Mouse (Mus musculus) neural tube, embryonic 15.5 days (tissue): ENCODE results near the gene Npas2. TPM values are rescaled to one million over a fixed set of nuclear protein-coding genes. Genes with fewer than 3 reads are reported as not detected.

ENCODE experiments used
- ATAC-seq: fragments of 200-750 bp; cut with Nextera tagmentation; 2 replicates; pipeline ENCODE4 v1.8.0; 2017; ENCODE audit warnings: mild to moderate bottlenecking, moderate TSS enrichment, moderate library complexity; ENCODE audit not compliant: low FRiP score
- H3K27ac ChIP-seq: fragments of 300-500 bp; sonication (generic); replicated peaks from 2 replicates; pipeline ENCODE4 v1.5.1; 2015; ENCODE audit warnings: mild to moderate bottlenecking, inconsistent platforms
- H3K27me3 ChIP-seq: fragments of 300-500 bp; sonication (generic); replicated peaks from 2 replicates; pipeline ENCODE4 v1.6.1; 2015; ENCODE audit warnings: inconsistent platforms
- H3K36me3 ChIP-seq: fragments of 300-500 bp; sonication (generic); 2 replicates; pipeline ENCODE4 v1.6.1; 2015; ENCODE audit warnings: inconsistent platforms
- H3K4me1 ChIP-seq: fragments of 300-500 bp; sonication (generic); 2 replicates; pipeline ENCODE4 v1.6.1; 2015; ENCODE audit warnings: inconsistent platforms
- H3K4me2 ChIP-seq: fragments of 300-500 bp; sonication (generic); 2 replicates; pipeline ENCODE4 v1.6.1; 2015; ENCODE audit warnings: inconsistent platforms, mild to moderate bottlenecking, moderate library complexity
- H3K4me3 ChIP-seq: fragments of 300-500 bp; sonication (generic); replicated peaks from 2 replicates; pipeline ENCODE4 v1.5.1; 2015; ENCODE audit warnings: mild to moderate bottlenecking, inconsistent platforms
- H3K9ac ChIP-seq: fragments of 300-500 bp; sonication (generic); replicated peaks from 2 replicates; pipeline ENCODE4 v1.6.1; 2015; ENCODE audit warnings: mild to moderate bottlenecking, inconsistent platforms
- H3K9me3 ChIP-seq: fragments of 300-500 bp; sonication (generic); replicated peaks from 2 replicates; pipeline ENCODE4 v1.6.1; 2016; ENCODE audit warnings: inconsistent platforms
- WGBS: fragments of 180-500 bp; shearing (Covaris S2); methylation state at CpG from one replicate; pipeline ENCODE4 v1.1.7; 2015; ENCODE audit warnings: mixed read lengths; 5-methylcytosine and 5-hydroxymethylcytosine counted together
- polyA plus RNA-seq: library from polyadenylated mRNA; unstranded; fragments of >200 nt; fragmentation: Nextera tagmentation; extraction: Ambion mirVana; gene quantifications from 2 replicates; pipeline ENCODE4 v1.2.1, GENCODE M21; 2015

Gene Npas2
- polyA plus RNA-seq, 1 experiment from 2014 or later = 1.2 TPM

DNA sequence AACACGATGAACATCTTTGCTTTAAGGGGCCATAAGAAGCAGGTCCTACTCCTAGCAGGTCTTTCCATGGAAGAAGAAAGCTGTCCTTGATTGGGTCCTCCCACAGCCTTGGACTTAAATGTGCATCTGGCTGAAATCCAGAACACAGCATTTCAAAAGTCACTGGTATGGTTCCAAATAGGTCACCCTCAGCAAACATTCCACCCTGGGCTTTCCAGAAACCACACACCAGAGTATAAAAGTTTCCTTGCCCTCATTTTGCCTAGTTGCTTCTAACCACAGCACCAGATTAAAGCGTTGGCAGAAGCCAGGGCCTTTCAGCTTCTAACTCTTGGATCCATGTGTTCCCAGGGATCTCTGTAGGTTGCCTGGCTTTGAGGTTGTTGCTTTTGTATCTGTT is 124.4 kb downstream of the Npas2 start:
- Histone ChIP-seq H3K4me3 (no peak overlapping the region), H3K27ac (no peak overlapping the region), H3K4me2 (no peak overlapping the region), H3K9me3 (no peaks in the 10 kb centered on the region), H3K9ac (no peak overlapping the region), H3K27me3 (no peaks in the 10 kb centered on the region), H3K36me3 (no peaks in the 10 kb centered on the region), H3K4me1 (peaks cover 9% of the 10 kb centered on the region)
- 86% methylated on average over 2 of the region's 2 CpGs for WGBS
- no peak for ATAC-seq

DNA sequence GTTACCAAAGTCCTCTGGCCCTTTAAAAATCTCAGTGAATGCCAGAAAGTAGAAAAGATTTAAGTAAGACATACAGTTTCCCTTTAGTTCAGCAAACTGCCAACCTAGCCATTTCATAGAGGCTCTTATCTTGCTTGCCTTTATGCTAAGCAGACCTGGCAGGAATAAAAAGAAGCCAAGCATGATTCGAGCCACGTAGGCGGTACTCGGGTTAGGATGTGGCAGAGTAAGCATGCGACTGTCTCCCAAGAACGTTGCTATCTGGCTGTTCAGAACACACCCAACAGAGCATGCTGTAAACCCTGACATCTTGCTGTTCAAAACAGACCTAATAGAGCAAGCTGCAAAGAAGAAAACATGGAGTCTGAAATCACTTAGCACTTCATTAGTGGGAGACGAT is 125.3 kb downstream of the Npas2 start:
- H3K4me3 ChIP-seq = no peak overlapping the region
- no peak overlapping the region for H3K4me2 ChIP-seq
- ATAC-seq = no peak
- H3K27me3 ChIP-seq = no peaks in the 10 kb centered on the region
- H3K9me3 ChIP-seq = no peaks in the 10 kb centered on the region
- H3K27ac ChIP-seq = no peak overlapping the region
- no peak overlapping the region for H3K9ac ChIP-seq
- H3K4me1 ChIP-seq = peaks cover 5% of the 10 kb centered on the region
- 75% methylated on average over 7 of the region's 7 CpGs for WGBS
- no peaks in the 10 kb centered on the region for H3K36me3 ChIP-seq

DNA sequence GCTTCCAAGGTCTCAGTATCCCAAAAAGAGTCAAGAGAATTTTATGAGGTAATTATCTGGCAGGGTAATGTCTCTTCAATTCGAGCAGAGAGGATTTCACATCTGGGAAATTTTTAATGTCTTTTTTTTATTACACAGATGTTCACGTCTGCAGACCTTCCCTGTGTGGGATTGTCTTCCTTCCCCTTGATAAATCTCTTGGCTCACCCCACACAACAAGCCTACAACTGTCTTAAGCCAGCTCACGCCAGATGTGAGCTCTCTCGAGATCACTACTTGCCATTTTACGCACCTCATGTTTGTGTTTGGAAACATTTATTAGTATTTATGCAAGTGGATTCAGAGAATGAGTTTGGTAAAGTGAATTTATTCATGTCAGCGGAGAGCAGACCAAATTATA is 128.4 kb downstream of the Npas2 start:
- Histone ChIP-seq H3K4me1 (peaks cover 5% of the 10 kb centered on the region), H3K4me3 (no peak overlapping the region), H3K4me2 (no peak overlapping the region), H3K9ac (no peak overlapping the region), H3K9me3 (no peaks in the 10 kb centered on the region), H3K27me3 (no peaks in the 10 kb centered on the region), H3K36me3 (no peaks in the 10 kb centered on the region), H3K27ac (no peak overlapping the region)
- ATAC-seq = peak; percentile 59; the same call in 1 of the 2 replicates
- 43% methylated on average over 6 of the region's 6 CpGs for WGBS

DNA sequence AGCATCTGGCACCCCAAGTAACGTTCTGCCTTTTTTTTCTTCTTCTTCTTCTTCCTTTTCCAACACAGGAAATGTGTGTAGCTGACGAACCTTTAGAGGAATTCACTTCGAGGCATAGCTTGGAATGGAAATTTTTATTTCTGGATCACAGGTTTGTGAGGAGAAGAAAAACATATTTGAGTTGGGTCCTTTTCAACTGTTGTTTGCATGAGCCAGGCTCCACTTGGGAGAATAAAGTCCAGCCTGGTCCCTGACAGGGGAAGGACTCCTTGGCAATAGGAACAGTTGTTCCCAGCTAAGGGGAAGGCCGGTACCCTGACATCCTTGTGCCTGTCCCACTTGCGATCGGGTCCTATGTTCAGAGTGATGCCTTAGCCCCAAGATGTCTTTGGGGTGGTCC is 131.7 kb downstream of the Npas2 start:
- ATAC-seq = no peak
- Histone ChIP-seq H3K9ac (no peak overlapping the region), H3K36me3 (no peaks in the 10 kb centered on the region), H3K27ac (no peak overlapping the region), H3K4me1 (peaks cover 14% of the 10 kb centered on the region), H3K27me3 (no peaks in the 10 kb centered on the region), H3K9me3 (no peaks in the 10 kb centered on the region), H3K4me3 (no peak overlapping the region), H3K4me2 (no peak overlapping the region)
- 93% methylated on average over 6 of the region's 6 CpGs for WGBS

DNA sequence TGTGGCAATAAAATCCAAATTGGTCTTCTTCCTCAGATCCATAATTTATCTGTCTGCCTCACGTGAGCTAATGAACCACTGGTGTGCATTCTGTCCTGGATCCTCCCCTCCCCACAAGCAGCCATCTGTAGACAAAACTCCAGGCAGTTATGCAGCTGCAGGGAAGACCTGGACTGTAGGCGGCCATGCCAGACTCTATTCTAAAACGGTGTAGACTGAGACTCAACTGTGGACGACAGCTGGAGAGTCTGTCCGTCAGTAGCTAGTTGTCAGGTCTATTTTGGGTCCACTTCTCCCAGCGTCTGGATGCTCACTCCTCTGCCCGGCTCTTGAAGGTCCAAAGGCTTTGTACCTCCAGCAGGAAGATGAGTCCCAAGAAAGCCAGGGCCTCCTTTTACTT is 134.0 kb downstream of the Npas2 start:
- Histone ChIP-seq H3K9me3 (no peaks in the 10 kb centered on the region), H3K4me3 (no peak overlapping the region), H3K4me2 (no peak overlapping the region), H3K27me3 (no peaks in the 10 kb centered on the region), H3K9ac (no peak overlapping the region), H3K27ac (no peak overlapping the region), H3K4me1 (peaks cover 8% of the 10 kb centered on the region), H3K36me3 (no peaks in the 10 kb centered on the region)
- no peak for ATAC-seq
- 70% methylated on average over 7 of the region's 7 CpGs for WGBS

DNA sequence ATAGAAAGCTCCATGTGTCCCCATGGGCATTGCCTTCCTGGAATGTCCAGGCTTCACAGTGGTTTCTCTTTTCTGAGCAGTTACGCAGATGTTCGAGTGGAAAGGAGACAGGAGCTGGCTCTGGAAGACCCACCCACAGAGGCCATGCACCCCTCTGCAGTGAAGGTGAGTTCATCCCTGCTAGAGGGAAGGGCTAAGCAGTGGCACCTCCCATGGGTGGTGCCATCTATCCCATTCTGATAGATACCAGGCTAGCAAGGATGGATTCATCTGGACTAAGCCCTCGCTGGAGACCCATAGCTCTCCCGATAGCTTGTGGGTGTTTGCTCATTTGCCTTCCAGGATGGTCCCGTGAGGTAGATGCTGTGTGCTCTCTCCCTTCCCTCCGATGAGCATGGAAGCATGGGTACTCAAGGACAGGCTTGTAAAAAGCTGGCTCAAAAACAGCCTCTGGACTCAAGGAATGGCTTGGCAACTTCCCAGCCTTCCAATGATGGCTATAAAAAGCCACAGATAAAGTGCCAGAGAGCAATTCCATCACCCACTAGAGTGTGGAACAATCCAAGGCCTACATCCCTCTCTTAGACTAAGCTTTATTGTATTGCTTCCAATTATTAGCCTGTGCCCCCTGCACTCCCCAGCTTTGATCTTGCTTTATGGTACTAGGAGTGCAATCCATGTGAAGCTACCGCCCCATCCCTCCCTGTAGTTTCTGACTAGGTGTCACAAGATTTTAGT is 137.5 kb downstream of the Npas2 start:
- H3K9ac ChIP-seq = no peak overlapping the region
- H3K4me1 ChIP-seq = peaks cover 8% of the 10 kb centered on the region
- H3K36me3 ChIP-seq = no peaks in the 10 kb centered on the region
- 52% methylated on average over 7 of the region's 7 CpGs for WGBS
- no peaks in the 10 kb centered on the region for H3K9me3 ChIP-seq
- no peak overlapping the region for H3K4me3 ChIP-seq
- ATAC-seq = no peak
- no peak overlapping the region for H3K27ac ChIP-seq
- no peak overlapping the region for H3K4me2 ChIP-seq
- H3K27me3 ChIP-seq = no peaks in the 10 kb centered on the region; the same call in 1 of the 2 replicates

DNA sequence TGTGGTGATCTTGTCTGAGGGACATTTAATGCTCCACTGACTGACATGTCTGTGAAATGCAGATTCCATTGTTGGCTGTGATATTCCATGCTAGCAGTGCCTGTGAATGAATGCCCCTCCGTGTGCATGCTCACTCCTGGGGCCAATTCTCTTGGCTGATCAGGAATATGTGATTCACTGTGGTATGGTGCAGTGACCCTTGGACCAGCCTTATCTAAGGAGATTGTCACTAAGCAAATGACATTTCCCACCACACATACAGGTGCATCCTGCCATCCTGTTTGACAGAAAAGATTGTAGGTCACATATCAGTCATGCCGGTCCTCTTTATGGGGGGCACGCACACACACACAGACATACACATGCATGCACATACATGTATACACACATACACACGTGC is 138.9 kb downstream of the Npas2 start:
- Histone ChIP-seq H3K4me3 (no peak overlapping the region), H3K4me1 (peaks cover 4% of the 10 kb centered on the region), H3K4me2 (no peak overlapping the region), H3K27ac (no peak overlapping the region), H3K9ac (no peak overlapping the region), H3K36me3 (no peaks in the 10 kb centered on the region), H3K9me3 (no peaks in the 10 kb centered on the region), H3K27me3 (no peaks in the 10 kb centered on the region; the same call in 1 of the 2 replicates)
- 84% methylated on average over 4 of the region's 4 CpGs for whole genome bisulfite sequencing
- ATAC-seq = no peak

DNA sequence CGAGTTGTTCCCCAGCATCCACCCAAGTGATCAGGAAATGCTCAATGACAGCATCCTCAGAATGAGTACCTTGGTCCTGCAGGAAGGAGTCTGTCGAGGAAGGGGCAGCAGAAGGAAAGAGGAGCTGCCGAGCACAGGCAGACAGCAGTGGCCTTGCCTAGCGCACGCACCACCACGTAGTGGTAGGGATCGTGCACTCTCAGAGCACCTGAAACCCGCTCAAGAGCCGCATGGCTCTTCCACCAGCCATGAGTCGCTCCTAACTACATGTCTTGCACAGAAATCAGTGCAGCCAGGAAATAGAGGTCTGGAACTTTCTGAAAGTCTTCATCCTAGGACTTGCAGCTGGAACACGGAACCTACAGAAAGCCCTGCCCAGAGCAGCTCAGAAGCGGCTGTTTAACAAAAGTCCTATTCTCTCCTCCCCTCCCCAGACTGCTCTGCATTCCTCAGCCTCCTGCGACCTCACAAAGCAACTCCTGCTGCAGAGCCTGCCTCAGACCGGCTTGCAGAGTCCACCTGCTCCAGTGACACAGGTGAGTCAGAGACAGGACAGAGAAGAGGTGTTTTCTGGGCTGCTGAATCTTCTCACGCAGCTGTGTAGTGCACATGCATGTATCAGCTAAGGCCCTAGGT is 142.1 kb downstream of the Npas2 start:
- no peak overlapping the region for H3K27ac ChIP-seq
- no peak overlapping the region for H3K4me2 ChIP-seq
- no peaks in the 10 kb centered on the region; the same call in 1 of the 2 replicates for H3K27me3 ChIP-seq
- ATAC-seq = no peak
- H3K9me3 ChIP-seq = no peaks in the 10 kb centered on the region
- 0 out of 2 replicates have a peak, but pooled peaks cover 3% of the 10 kb centered on the region for H3K4me1 ChIP-seq
- no peak overlapping the region for H3K9ac ChIP-seq
- H3K4me3 ChIP-seq = no peak overlapping the region
- WGBS = 32% methylated on average over 15 of the region's 15 CpGs
- H3K36me3 ChIP-seq = no peaks in the 10 kb centered on the region

DNA sequence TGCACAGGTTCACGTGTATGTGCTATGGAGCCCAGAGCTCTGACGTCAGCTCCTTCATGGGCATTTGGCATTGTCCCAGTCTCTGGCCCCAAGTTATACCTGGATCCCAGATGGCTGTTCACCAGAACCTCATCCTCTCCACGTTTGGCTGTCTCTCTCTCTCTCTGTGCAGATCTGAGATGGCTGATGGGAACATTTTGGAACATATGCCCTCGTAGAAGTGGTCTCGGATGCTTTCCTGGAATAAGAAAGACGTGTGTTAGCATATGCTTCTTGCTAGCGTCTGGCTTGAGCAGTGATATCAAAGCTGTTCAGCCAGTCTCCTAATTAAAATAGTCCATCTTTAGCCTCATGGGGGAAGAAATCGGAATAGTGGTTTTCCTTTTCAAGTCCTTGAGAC is 143.3 kb downstream of the Npas2 start:
- no peaks in the 10 kb centered on the region for H3K9me3 ChIP-seq
- H3K36me3 ChIP-seq = no peaks in the 10 kb centered on the region
- 0 out of 2 replicates have a peak, but pooled peaks cover 3% of the 10 kb centered on the region for H3K4me1 ChIP-seq
- no peak for ATAC-seq
- H3K9ac ChIP-seq = no peak overlapping the region
- no peak overlapping the region for H3K4me3 ChIP-seq
- H3K27ac ChIP-seq = no peak overlapping the region
- no peak overlapping the region for H3K4me2 ChIP-seq
- peaks cover 3% of the 10 kb centered on the region; the same call in 1 of the 2 replicates for H3K27me3 ChIP-seq
- WGBS = 77% methylated on average over 8 of the region's 8 CpGs

DNA sequence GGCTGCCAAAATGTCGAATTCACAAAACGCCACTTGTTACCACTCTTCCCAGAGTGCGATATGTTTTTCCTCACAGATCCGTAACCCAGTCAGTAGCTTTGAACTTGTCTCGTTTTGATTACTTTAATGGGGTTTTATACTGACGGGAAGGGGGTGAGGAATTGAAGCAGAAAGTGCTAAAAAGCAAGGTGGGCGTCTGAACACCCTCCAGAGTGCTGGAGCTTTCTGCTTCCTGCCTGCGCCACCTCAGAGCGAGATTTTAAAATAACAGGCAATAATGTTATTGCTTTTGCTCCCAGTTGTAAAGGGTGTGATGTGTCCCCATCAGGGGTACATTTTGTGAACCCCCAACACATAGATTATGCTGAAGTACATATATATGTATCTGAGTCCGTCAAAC is 145.3 kb downstream of the Npas2 start:
- H3K4me2 ChIP-seq = no peak overlapping the region
- H3K4me3 ChIP-seq = no peak overlapping the region
- 82% methylated on average over 10 of the region's 10 CpGs for WGBS
- no peaks in the 10 kb centered on the region for H3K36me3 ChIP-seq
- H3K9ac ChIP-seq = no peak overlapping the region
- no peaks in the 10 kb centered on the region for H3K9me3 ChIP-seq
- H3K4me1 ChIP-seq = 0 out of 2 replicates have a peak, but pooled peaks cover 3% of the 10 kb centered on the region
- H3K27me3 ChIP-seq = peaks cover 3% of the 10 kb centered on the region; the same call in 1 of the 2 replicates
- no peak for ATAC-seq
- H3K27ac ChIP-seq = no peak overlapping the region

DNA sequence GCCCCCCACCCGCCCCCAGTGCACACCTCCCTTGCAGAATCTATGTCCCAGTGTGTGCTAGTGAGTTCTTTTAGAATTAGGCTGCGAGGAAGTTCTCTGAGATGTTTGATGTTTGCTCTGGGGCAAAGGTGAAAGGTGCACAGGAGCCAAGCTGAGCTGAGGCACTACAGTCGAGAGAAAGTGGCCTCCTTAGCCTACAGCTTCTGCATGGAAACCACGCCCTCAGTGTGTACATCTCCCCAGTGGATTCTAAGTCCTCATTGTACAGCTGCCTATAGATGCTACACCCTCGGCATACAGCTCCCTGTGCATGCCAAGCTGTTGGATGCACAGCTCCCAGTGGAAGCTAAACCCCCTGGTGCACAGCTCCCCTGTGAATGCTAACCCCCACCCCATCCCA is 145.9 kb downstream of the Npas2 start:
- no peak overlapping the region for H3K4me2 ChIP-seq
- no peaks in the 10 kb centered on the region for H3K9me3 ChIP-seq
- no peak overlapping the region for H3K9ac ChIP-seq
- H3K27me3 ChIP-seq = peaks cover 3% of the 10 kb centered on the region; the same call in 1 of the 2 replicates
- H3K4me3 ChIP-seq = no peak overlapping the region
- H3K27ac ChIP-seq = no peak overlapping the region
- 0 out of 2 replicates have a peak, but pooled peaks cover 3% of the 10 kb centered on the region for H3K4me1 ChIP-seq
- no peak for ATAC-seq
- no peaks in the 10 kb centered on the region for H3K36me3 ChIP-seq
- 59% methylated on average over 5 of the region's 5 CpGs for WGBS

DNA sequence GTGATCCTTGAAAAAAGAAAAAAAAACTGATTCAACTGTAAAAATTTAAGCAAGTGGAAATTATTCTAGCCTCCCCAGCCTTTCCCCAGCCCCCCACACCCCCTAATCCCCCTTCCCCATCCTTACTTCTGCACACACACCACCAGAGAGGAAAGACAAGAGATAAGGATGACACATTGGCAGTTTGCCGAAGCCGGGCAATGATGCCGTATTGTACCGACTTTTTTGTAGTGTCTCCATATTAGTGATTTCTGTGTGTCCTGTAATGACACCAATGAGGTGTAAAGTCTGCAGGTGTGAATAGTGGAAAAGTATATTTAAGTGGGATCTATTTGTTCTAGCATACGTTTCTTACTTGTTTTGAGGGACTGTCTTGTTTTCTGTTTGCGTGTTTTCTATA is 146.6 kb downstream of the Npas2 start:
- Histone ChIP-seq H3K4me3 (no peak overlapping the region), H3K9me3 (no peaks in the 10 kb centered on the region), H3K4me2 (no peak overlapping the region), H3K27me3 (peaks cover 3% of the 10 kb centered on the region; the same call in 1 of the 2 replicates), H3K27ac (no peak overlapping the region), H3K36me3 (no peaks in the 10 kb centered on the region), H3K9ac (no peak overlapping the region), H3K4me1 (0 out of 2 replicates have a peak, but pooled peaks cover 3% of the 10 kb centered on the region)
- no peak for ATAC-seq
- whole genome bisulfite sequencing = 89% methylated on average over 6 of the region's 6 CpGs
